Mouse (Mus musculus) gastrocnemius, adult 8-10 months (tissue): ENCODE measurements around the gene Bzw2. TPM values are rescaled to one million over a fixed set of nuclear protein-coding genes. Genes with fewer than 3 reads are reported as not detected.
"Not testable (repeated sequence)": the region's sequence is repeated elsewhere in the genome, so short reads cannot be mapped to it uniquely, and the experiment has no call there.

Experiments
- DNase-seq, 2 experiments: peaks; one replicate each; pipeline ENCODE4 v3.0.0; 2022; ENCODE audit warnings: low spot score in 2 of 2
- total RNA-seq, 4 experiments: library from RNA; stranded (reverse); gene quantifications; 2 replicates each; pipeline ENCODE4 v1.2.4; 2022

Bzw2 gene
- total RNA-seq, result 100 to 1,000 TPM in 3 of 4 experiments, 10 to 100 TPM in 1; 96.8 to 117 (median 106) TPM

- peak; percentile 48 to 52 for DNase-seq
Measured at GRCm38 (mm10) chr12:36157638-36158308, at the start of gene Bzw2. Gene Bzw2 (minus strand): TSS chr12:36158080.

- peak; percentile 11 to 40 for DNase-seq
Measured at GRCm38 (mm10) chr12:36207072-36207799, 49.4 kb upstream of the Bzw2 start.

GRCm38 (mm10) chr12:36205579-36206119 is 47.8 kb upstream of the Bzw2 start:
- DNase-seq, result not testable (repeated sequence)

GRCm38 (mm10) chr12:36194976-36195375 is 37.1 kb upstream of the Bzw2 start:
- DNase-seq, result no peak

GRCm38 (mm10) chr12:36190343-36190742 is 32.5 kb upstream of the Bzw2 start:
- no peak for DNase-seq

GRCm38 (mm10) chr12:36189610-36190009 is 31.7 kb upstream of the Bzw2 start:
- no peak for DNase-seq

- no peak for DNase-seq
Measured at GRCm38 (mm10) chr12:36187081-36187480, 29.2 kb upstream of the Bzw2 start.

GRCm38 (mm10) chr12:36182570-36182969 is 24.7 kb upstream of the Bzw2 start:
- DNase-seq, result no peak

GRCm38 (mm10) chr12:36177227-36177626 is 19.3 kb upstream of the Bzw2 start:
- no peak for DNase-seq

GRCm38 (mm10) chr12:36165299-36165698 is 7.4 kb upstream of the Bzw2 start:
- no peak for DNase-seq

- no peak for DNase-seq
Measured at GRCm38 (mm10) chr12:36164126-36164791, 6.4 kb upstream of the Bzw2 start.

- DNase-seq, result no peak
Measured at GRCm38 (mm10) chr12:36157304-36157637, 609 bp downstream of the Bzw2 start.

GRCm38 (mm10) chr12:36156637-36157303 is 1.1 kb downstream of the Bzw2 start, which contains the start of gene Ankmy2:
Gene Ankmy2 (plus strand): TSS chr12:36157114.
- DNase-seq, result peak; percentile 73 to 86

- peak in 1 of 2 experiments; percentile 45 for DNase-seq
Measured at GRCm38 (mm10) chr12:36156101-36156636, 1.7 kb downstream of the Bzw2 start.

- DNase-seq, result peak in 1 of 2 experiments; percentile 22
Measured at GRCm38 (mm10) chr12:36155141-36155641, 2.7 kb downstream of the Bzw2 start.

GRCm38 (mm10) chr12:36150737-36151136 is 7.1 kb downstream of the Bzw2 start:
- no peak for DNase-seq

- no peak for DNase-seq
Measured at GRCm38 (mm10) chr12:36150265-36150664, 7.6 kb downstream of the Bzw2 start.

- no peak for DNase-seq
Measured at GRCm38 (mm10) chr12:36146230-36147011, 11.5 kb downstream of the Bzw2 start.

- no peak for DNase-seq
Measured at GRCm38 (mm10) chr12:36140401-36140800, 17.5 kb downstream of the Bzw2 start.

- no peak for DNase-seq
Measured at GRCm38 (mm10) chr12:36137192-36137591, 20.7 kb downstream of the Bzw2 start.
